Mouse (Mus musculus) stomach, postnatal 0 days (tissue): ENCODE measurements at regions not wholly inside any gene's neighbourhood (a gene's known extent, or its start where the extent isn't known, plus 50 kb on each side); places are given as distances from the start of the nearest gene placed in this dataset.

Experiments used
- CTCF ChIP-seq: IDR thresholded peaks from 2 replicates; pipeline ENCODE4 v1.5.1; 2016; ENCODE audit warnings: antibody characterized with exemption, low read depth, mild to moderate bottlenecking, moderate library complexity
- EP300 ChIP-seq: optimal IDR thresholded peaks from 2 replicates; pipeline ENCODE3; 2016; ENCODE audit warnings: antibody characterized with exemption

DNA sequence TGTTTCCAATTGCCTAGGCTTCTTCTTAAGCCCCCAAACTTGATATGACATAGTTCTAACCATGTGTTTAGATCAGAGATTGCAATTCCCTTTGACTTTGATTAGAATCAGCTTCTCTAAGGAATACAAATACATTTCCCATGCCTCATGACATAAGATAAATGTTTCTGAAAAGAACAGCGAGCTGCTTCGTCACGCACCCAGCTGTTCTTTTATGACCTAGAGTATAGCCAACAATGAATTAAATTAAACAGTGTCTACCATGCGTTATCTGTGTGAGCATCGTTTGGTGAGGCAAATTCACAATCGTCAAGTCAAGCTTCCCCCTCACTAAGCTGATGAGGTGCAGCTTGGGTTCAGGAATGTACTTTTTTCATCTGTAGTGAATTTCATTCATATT is 261.8 kb upstream of the Dcbld2 start:
- TF ChIP-seq CTCF (no peak), EP300 (no peak)
